Mouse (Mus musculus) small intestine, adult 2 months (tissue): ENCODE measurements around the gene Eef1a1.

Source experiments
- CTCF ChIP-seq: fragments of 200-500 bp; IDR thresholded peaks from 2 replicates; pipeline ENCODE4 v1.5.1; 2012; ENCODE audit warnings: low read depth, mild to moderate bottlenecking, control low read depth, inconsistent platforms, low read length, moderate library complexity, mixed read lengths; ENCODE audit not compliant: insufficient replicate concordance, insufficient read length; ENCODE audit errors: extremely low read depth
- POLR2A ChIP-seq: fragments of 200-500 bp; IDR thresholded peaks from 2 replicates; pipeline ENCODE4 v1.6.1; 2012; ENCODE audit warnings: low read depth, mild to moderate bottlenecking, control low read depth, inconsistent platforms, low read length, moderate library complexity

DNA sequence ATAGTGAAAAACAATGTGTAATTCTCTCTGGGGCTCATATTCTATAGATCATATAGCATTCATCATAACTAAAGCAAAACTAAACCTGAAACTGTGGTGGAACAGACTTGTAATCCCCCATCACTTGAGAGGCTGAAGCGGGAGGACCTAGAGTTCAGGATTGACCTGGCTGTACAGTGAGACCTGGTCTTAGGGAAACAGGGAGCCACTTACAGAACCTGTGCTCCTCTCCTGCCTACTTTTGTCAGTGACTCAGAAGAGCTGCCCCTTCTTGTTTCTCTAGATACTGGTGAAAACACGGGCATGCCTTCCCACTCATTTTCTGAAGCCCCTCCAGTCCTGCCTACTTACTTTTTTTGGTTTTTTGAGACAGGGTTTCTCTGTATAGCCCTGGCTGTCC lies 14.7 kb downstream of the Eef1a1 start:
- TF ChIP-seq POLR2A, result no peak
- TF ChIP-seq CTCF, result no peak
